Mouse (Mus musculus) frontal cortex, postnatal 14 days (tissue): ENCODE results near the gene Lrrc8c.

Experiments used
- DNase-seq, 2 experiments: peaks; one replicate each; pipeline ENCODE4 v3.0.0; 2022; ENCODE audit warnings: low spot score in 2 of 2

Gene Lrrc8c

GRCm38 (mm10) chr5:105519096-105519975, at the start of gene Lrrc8c:
Gene Lrrc8c (plus strand): TSS chr5:105519388.
- DNase-seq, result peak; percentile 66 to 82

GRCm38 (mm10) chr5:105472983-105473705, 46.0 kb upstream of the Lrrc8c start:
- DNase-seq, result no peak

DNA sequence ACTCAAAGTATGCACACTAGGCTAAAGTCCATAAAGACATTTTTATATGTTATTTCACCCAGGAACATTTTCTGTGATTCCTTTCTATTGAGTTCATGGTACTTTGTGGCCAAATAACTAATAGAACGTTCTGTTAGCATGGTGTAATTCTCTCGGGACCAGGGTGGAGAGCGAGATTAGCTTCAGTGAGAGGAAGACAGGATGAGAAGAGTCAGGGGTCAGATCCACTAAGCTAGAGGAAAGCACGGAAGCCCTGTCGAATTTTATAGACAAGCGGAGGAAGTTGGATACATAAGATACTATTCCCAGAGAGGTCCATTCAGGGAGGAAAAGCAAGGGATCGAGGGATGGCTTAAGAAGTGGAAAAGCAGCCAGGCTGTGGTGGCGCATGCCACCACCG, 41.7 kb upstream of the Lrrc8c start:
- no peak for DNase-seq

GRCm38 (mm10) chr5:105479673-105480072, 39.5 kb upstream of the Lrrc8c start:
- no peak for DNase-seq

- DNase-seq, result no peak
Measured at GRCm38 (mm10) chr5:105480561-105480960, 38.6 kb upstream of the Lrrc8c start.

GRCm38 (mm10) chr5:105483632-105484031, 35.6 kb upstream of the Lrrc8c start:
- DNase-seq, result no peak

DNA sequence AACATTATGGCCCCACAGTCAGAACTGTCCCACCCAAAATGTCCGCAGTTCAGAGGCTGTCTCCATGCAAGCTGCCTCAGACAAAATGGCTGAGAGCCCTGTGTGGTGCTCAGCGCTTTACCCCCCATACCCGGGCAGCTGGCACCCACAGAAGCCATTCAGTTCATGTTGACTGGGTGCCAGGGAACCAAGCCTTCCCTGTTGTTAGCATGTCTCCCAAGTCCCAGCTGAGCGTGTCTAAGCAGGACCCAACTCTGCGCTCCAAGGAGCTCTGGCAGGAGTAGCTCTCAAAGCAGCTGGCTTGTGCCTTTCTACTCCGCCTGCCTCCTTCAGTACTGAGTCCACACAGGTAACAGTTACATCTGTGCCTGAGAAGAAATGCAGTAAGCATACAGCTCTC, 34.9 kb upstream of the Lrrc8c start:
- no peak for DNase-seq

DNA sequence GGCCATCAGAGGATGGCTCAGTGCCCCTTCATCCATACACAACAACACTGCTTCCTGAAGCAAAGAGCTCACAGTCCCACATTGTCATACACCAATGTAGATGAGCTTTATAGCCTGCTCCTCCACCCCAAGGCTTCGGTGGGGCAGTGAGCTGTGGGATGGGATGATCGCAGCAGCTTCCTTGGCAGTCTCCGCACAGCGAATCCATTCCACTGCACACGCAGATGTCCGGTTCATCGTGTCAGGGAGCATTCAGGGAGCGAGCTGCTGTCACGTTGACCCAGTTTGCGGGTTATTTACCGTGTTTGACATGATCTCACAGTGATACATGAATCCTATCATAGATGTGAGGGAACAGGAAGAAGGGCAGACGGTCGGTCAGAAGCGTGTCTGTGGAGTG, 34.3 kb upstream of the Lrrc8c start:
- DNase-seq, result no peak

GRCm38 (mm10) chr5:105490211-105490610, 29.0 kb upstream of the Lrrc8c start:
- DNase-seq, result no peak

DNA sequence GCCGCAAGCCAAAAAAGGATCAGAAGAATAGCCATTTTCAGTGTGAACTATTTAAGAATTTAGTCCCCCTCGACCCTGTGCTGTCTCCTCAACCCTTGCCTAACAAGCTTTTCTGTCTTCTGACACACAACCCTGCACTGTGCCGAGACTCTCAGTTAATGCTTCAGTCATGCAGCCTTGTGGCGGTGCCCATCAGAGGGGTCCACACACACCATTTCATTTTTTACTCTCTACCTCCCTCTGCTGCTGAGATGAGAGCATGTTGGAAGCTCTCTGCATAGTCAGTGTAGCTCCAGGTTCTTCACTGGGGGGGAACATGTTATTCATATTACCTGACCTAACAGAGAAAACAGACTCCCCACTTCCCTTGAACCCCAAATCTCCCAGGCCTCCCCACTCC, 27.8 kb upstream of the Lrrc8c start:
- DNase-seq, result no peak

DNA sequence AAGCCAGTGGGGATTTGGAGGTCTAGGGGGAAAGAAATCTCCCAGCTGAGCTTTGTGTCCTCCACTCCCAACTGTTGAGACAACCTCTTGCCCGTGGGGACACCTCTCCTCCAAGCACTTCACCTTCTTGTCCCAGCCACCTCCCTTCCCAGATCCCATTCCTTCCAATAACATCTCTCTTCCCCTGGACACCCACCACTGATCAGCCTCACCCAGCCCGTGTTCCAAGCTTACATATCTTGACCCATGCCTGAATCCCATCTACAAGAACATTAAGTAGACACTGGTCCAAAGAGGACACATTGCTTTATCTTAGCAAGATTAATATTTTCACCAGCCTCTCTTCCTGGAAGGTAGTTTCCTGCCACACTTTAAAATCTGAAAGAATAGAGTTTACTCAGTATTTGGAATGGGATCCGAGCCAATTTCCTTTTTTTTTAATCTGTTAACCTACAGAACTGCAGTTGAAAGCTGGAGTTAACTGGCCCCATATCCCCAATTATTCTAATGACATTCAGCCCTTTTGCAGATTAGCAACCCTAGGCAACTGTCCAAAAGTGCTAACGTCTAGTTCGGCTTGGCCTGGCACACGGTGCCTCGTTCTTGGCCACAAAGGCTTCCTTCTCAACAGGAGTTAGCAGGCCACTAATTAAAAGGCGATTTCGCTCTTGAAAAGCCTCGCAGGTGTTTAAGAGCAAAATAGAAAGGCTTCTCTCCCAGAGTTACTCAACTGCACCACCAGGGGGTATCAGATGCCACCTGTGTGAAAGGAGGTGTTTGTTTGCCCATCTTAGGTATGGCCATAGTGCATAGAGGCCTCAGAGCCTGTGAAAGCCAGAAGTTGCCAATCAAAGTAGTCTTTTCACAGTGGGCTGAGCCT, 26.6 kb upstream of the Lrrc8c start:
- no peak for DNase-seq

GRCm38 (mm10) chr5:105493377-105493776, 25.8 kb upstream of the Lrrc8c start:
- no peak for DNase-seq

GRCm38 (mm10) chr5:105494246-105494917, 24.8 kb upstream of the Lrrc8c start:
- DNase-seq, result peak in 1 of 2 experiments; percentile 35

DNA sequence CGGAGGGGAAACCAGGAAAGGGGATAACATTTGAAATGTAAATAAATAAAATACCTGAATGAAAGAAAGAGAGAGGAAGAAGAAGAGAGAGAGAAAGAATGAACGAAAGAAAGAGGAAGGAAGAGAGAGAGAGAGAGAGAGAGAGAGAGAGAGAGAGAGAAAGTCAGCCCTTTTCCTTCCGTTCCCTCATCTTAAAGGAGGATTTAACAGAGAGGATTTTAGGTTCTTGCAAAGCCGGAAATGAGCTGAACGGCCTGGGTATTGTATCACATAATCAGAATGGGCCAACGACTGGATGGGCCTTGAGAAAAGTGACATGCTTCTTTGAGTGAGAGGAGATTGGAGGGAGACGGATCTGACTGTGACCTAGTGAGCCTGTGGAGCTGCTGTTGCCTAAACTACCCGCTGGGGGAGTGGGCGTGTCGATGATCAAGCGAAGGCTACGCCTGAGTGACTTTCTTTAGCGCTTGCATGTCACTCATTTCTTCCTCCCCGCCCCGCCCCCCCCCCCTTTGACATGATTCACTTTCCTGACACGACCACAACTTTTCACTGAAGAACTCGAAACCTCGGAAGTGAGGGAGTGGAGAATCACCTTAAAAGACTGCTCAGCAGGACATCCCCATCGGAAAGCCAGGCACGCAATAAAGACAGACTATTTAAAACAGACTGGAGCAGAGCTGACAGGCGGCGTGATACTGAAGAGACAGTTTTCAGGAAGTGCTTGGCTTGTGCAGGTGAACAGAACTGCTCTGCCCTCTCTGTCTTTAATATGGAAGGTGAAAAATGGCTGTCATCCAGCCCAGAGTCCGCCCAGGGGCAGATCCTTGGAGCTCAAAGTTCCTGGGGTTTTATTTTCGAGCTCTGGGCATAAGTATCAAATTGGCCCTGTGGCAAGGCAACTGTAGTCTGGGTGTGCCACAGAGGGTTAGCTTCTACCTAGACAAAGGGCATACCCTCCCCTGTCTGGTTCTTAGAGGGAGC, 24.0 kb upstream of the Lrrc8c start:
- peak in 1 of 2 experiments; percentile 48 for DNase-seq

DNA sequence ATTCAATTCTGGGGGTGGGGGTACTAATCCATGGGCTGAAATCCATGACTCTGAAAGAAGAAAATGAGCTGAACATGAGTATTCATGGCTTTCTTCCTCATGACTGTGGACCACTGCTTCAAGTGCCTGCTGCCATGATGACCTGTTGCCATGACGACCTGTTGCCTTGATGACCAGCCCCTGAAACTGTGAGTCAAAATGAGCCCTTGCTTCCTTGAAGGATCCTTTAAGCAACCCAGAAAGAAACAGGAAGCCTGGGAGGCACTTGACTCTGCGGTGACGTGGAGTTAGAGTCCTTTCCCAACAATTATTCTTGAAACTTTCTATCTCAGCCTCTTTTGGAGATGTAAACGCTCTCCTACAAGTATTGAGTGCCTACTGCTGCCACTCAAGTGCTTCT, 23.1 kb upstream of the Lrrc8c start:
- no peak for DNase-seq

DNA sequence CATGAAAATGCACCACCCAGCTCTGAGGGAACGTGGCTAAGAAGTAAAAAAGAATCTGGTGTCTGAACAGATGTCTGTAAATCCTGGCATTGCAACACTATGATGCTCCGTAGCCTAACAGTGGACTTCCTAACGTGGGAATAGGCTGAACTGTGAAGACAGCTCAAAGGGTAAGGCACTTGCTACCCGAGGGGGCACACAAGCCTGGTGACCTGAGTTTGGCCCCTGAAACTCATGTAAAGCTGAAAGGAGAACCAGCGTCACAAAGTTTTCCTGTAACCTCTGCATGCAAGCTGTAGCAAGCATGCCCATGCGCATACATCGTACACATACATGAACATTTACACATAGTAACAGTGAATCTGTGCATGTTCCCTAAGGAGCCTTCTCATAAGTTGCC, 22.6 kb upstream of the Lrrc8c start:
- no peak for DNase-seq

DNA sequence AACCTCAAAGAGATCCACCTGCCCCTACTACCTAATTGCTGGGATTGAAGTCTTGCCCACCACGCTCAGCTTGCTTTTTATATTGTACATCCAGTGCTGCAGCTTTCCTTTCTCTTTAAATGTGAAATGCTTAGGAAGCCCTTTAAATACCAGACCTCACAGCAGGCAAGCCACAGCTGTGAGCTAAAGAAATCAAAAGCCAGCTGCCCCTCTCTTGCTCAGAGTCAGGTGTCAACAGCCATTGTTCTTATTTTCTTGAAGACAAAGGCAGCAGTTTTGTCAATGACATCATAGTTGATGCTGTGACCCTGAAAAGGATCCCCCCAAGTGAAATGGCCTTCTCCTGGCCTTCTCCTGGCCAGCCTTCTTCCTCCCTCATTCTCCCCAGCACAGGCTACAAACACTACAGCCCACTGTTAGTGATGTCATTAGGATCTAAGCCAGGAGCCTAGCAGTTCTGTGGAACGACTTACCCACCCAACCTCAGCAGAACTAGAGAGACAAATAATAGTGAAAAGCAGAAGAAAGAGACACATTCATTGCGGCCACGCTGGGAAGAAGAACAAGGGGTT, 20.7 kb upstream of the Lrrc8c start:
- no peak for DNase-seq

DNA sequence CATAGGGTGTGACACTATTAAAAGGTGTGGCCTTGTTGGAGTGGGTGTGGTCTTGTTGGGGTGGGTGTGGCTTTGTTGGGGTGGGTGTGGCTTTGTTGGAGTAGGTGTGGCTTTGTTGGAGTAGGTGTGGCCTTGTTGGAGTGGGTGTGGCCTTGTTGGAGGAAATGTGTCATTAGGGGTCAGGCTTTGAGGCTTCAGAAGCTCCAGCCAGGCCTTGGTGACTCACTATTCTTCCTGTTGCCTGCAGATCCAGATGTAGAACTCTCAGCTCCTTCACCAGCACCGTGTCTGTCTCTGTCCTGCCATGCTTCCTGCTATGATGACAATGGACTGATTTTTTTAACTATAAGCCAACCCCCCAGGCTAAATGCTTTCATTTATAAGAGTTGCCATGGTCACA, 19.8 kb upstream of the Lrrc8c start:
- no peak for DNase-seq

DNA sequence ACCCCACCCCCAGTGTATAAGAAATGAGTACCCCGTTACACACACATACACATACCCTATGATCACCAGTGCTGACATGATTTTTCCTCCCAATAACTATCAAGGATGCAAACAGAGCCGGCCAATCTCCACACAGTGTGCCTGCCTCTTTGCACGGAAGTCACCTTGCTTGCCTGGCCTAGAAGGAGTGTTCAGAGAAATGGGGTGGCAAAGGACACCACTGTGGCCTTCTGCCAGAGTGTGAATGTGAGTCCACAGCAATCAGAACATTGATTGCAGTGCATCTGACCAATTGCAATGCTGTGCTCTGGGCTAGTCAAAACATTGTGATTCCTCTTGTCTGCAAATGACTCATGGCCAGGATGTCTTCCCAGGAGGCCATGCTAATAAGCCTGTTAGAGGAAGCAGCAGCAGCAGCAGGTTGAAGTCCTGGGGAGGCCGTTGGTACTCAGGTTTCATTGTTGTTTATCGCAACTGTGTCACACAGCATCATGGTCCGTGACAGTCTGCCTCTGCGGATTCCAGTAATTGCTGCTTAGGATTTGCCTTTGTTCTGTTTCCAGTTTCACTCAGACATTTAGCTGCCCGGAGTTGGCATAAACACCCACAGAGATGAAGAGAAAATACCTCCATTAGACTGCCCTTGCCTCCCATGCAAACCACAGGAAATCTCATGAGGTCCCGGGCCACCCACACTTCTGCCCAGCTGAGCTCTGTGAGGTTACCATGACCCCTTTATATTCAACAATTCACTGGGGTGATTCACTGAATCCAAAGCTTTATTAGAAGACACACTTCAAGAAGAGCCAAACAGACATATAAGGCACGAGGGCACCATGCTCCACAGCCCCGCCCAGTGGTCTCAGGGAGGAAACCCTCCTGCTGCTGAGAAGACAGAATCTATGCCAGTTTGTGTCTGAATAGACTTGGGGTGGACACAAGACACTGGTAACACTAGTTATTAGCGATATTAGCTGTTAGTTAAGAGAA, 18.8 kb upstream of the Lrrc8c start:
- DNase-seq, result no peak
